Mouse (Mus musculus): ENCODE results near the gene Cdk6.

DNA sequence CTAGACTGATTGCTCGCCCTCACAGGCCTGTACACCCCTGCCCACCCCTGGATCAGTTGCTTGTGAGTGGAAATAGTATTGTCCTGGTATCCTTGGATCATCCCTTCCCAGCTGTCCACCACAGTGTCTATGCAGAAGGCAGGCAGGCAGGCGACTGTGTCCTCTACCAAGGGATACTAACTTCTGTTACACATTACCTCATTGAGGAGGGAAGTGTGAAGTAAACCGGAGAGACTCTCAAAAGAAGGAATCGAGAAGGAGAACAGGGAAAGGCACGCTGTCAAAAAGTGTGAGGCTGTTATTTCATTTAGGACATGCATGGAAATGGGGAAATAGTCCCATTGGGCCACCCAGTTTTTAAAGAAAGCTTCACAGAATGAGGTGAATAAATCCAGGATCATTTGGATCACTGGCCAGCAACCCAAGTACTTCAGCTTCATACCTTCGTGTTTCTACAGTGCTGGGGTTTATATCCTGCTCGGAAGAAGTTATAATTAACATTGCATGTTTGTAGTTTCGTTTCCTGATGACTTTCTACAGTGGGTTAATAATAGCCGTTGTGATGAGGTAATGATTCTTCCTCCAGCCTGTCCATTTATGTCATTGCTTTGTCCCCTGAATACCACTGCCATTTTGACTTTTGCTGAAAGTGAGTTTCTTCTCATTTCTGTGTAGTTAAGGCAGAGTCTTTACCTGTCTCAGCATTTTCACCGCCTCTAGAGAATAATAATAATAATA, 79.0 kb downstream of the Cdk6 start:
- no peak for TF ChIP-seq POLR2A (IDR thresholded peaks at IDR 0.05; ENCODE audit: insufficient read depth, low read depth, low read length)
- no peak for TF ChIP-seq CTCF (IDR thresholded peaks at IDR 0.05; ENCODE audit: insufficient read depth, low read depth, low read length)

Measured in olfactory bulb, adult 2 months (tissue).